Mouse (Mus musculus) megakaryocyte, adult 5-6 weeks (primary cell): Measurements from ENCODE around the gene Lama2. TPM values are rescaled to one million over a fixed set of nuclear protein-coding genes. Genes with fewer than 3 reads are reported as not detected.

Experiments
- ATAC-seq: 2 replicates; pipeline ENCODE4 v1.8.0; 2016; ENCODE audit warnings: mild to moderate bottlenecking, inconsistent platforms; ENCODE audit not compliant: poor library complexity, severe bottlenecking
- total RNA-seq, 2 experiments: library from RNA; stranded (forward) in 1 of 2; stranded (reverse) in 1 of 2; fragments of 153-499, 151-499 nt in 1 of 2; fragments of 221-1000, 200-1000 nt in 1 of 2; gene quantifications; 2 replicates each; pipeline versions ENCODE4 v1.2.3 to v1.2.4; 2015 to 2017

Gene Lama2
- total RNA-seq (2015) (0.20 TPM in 1 of 2 replicates, not detected in the other), total RNA-seq (2017) (not detected in 2 replicates)

- ATAC-seq = no peak
Observed at GRCm38 (mm10) chr10:27619658-27620057, at the start of gene Lama2. Gene Lama2, minus strand, starts transcription at chr10:27619758.

DNA sequence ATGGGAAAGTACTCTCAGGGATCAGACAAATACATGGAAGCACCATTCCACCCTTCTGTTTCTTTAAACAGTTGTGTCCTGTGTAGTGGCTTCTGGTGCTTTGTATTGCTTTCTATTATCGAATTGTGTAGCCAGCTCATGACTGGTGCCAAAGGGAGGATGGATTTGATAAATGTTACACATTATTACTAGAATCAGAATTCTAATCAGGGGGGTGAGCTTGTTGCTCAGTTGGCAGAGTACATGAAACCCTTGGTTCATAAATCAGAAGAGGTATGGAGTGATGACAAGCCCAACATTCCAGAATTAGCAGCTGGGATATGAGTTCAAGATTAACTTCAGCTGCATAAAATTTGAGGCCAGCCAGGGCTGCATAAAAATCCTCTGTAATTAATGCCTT is 44.8 kb upstream of the Lama2 start:
- no peak for ATAC-seq

GRCm38 (mm10) chr10:27663396-27663795 is 43.8 kb upstream of the Lama2 start:
- ATAC-seq = no peak

DNA sequence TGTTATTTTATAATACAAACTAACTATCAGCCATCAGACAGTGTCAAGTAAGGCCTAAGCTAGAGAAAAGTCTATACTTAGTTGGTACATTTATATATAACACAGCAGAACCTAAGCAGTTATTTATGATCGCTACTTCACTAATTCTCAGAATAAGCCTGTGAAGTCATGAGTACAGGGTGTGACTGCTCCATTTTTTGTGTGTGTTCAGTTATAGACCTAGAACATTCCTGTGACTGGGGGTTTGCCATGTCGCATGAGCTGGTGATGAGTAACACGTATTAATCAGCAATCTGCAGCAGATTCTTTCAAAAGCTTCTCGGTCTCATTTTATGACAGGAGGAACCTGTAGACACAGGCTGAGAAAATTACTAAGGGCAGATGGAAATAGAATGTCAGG is 34.6 kb upstream of the Lama2 start:
- ATAC-seq = no peak

DNA sequence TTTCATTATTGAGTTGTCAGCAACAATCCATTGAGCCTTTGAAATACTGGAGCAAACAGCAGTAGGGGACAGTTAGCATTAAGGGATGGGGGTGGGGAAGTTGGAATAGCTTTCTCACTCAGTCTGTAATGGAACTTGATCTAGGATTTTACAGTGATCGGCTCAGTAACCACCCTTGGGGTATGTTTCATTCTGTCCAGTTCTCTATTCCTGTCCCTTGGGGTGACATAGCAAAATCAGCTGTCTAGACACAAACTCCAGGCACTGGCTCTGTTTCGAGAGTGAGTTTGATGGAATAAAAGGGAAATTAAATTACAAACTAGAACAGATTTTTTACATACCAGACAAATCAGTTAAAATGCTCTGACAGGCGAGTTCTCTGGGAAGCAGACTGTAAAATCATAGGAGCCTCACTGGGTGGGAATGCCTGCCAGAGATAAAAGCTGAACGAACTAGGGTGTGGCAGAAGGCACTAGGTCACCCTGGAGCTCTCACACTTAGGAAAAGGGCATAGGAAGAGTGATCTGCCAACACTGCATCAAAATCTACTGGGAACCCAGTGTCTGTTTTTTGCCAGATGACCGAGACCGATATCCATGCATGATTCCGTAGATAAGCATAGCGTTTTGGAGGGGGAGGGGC is 33.3 kb upstream of the Lama2 start:
- no peak for ATAC-seq

DNA sequence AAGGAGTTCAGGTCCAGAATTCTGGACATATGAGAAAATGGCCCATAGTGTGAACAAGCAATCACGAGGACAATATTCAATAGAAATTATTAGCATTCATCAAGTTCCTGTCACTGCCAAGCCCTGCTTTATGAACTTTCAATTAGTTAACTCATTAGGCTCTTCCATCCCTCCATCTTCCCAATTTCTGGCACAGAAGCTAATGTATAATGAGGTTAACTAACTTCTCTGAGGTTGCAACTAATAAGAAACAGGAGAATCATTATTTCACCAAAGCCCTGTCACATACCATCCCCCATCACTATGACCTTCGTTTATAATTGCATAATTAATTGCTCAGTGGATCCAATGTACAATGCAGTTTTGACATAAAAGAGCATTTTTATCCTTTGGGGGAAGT is 16.2 kb upstream of the Lama2 start:
- no peak for ATAC-seq

GRCm38 (mm10) chr10:27631002-27631401 is 11.4 kb upstream of the Lama2 start:
- no peak for ATAC-seq

GRCm38 (mm10) chr10:27621697-27622449 is 2.3 kb upstream of the Lama2 start:
- ATAC-seq = no peak

DNA sequence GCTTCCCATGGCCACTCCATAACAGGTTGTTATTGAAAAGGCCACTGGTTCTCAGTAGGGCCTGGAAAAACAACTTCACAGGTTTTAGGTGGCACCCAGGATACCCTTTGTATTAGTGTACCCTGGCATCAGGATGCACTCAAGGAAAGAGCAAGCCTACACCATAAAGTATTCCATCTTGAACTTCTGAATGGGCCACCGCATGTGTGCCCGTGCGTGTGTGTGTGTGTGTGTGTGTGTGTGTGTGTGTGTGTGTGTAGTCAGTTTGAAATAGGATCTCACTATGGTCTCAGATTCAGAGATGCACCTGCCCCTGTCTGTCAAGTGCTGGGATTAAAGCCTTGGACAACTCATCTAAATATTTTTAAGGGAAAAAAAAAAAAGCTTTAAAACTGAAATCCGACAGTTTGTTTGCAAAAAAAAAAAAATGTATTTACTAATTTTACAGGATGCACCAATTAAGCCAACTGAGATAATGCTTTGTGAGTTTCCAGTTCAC is 2.0 kb downstream of the Lama2 start:
- ATAC-seq = no peak

DNA sequence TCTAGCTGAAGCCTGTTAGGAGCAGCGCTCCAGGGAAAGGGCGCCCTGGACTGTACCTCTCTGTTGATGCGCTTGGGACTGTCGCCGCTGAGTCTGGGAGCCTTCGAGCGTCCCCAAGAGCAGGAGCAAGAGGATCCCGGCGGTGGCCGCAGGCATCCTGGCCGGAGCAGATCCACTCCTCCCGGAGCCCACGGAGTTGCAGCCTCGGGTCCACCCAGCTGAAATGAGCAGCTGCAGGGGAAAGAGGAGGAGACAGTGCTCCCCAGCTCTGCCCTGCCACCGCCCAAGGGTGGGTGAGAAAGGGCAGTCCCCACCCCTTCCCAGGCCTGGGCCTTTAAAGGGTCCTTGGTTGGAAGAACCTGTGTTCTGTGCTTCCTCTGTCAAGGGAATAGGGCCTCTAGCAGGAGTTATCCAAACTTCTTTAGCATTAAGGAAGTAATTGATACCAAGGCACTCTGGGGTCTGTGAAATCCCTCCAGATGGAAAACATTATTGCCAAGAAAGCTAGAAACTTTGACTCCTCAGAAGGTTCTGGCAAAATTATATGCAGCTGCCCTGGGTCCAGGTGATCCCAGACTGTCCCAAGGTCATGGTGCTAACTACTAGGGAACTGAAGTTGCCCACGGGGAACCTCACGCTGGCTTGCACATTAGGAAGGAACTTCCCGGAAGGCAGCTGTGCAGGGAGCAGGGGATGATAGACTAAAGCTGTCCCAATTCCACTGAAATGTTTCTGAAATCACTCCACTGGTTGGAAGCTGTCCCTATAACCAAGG is 2.7 kb downstream of the Lama2 start:
- ATAC-seq = no peak

- ATAC-seq = no peak
Observed at GRCm38 (mm10) chr10:27595675-27596074, 23.9 kb downstream of the Lama2 start.

DNA sequence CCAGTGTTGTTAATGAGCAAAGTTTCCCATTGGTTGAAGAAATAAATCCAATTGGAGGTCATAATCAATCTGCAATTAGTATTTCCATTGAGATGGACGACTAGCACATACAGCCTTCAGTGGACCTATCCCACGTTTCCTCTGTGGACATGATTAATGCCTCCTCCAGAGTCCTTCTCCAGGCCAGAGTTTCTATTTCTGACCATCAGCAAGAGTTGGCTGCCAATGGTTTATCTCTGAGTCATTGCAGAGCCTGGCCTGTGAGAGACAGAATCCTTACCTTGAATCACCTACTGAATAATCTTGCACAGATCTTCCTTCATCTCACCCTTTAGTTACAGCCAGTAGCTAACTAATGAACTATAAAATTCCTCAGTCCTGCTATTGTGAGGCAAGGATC is 86.3 kb downstream of the Lama2 start:
- no peak for ATAC-seq

GRCm38 (mm10) chr10:27508847-27509459 is 110.6 kb downstream of the Lama2 start:
- ATAC-seq = no peak

GRCm38 (mm10) chr10:27500863-27501262 is 118.7 kb downstream of the Lama2 start:
- no peak for ATAC-seq

DNA sequence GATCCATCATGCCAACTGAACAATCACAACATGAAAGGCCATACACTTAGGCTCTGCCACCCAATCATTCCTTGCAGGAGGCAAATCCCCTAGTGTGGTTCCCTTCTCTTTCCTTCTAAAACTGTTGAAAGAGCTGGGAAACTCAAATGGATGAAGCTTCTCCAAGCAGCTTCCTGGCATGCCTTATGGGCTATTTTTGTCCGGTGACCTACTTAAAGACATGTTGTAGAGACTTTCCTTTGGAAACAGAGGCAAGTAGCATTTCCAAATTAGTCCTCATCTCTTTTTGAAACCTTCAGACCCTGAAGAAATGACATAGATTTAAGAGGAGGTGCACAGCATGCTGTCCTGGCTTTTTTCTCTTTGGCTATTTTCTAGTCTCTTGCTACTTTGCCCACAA is 131.1 kb downstream of the Lama2 start:
- ATAC-seq = no peak

GRCm38 (mm10) chr10:27484041-27484440 is 135.5 kb downstream of the Lama2 start:
- no peak for ATAC-seq

DNA sequence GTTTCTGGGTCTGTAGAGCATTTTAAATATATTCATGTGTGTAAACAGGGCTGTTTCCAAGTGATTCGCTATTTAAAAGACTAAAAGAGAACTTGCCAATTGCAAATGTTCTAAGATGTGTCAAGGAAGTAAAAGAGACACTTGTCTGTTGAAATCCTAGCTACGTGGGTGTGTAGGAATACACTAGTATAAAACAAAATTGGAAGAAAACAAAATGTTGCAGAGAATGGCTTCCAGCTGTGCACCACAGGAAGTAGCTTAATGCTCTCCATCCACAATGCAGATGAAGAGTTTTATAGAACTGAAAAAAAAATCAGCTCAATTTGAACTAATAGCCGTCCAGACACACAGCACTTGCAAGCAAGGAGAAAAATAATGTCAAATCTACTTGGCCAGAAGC is 144.0 kb downstream of the Lama2 start:
- ATAC-seq = no peak

GRCm38 (mm10) chr10:27468274-27468673 is 151.3 kb downstream of the Lama2 start:
- no peak for ATAC-seq

- no peak for ATAC-seq
Observed at GRCm38 (mm10) chr10:27413583-27414465, 205.7 kb downstream of the Lama2 start.

DNA sequence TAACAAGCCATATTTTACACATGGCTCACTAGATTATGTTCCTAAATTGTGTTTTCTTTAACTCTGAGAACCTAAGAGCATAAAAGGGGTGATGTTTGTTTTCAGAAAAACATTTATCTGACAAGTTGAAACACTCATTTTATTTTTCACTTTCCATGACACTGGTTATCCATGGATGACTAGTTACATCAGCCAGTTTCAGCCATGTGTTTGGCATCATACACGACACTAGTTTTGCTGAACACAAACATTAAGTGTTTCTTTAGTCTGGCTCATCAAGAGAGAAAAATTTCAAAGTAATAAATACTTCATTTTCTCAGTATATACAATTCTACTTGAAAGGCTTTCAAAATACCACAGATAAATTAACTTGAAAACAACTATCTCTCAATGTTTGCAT is 228.8 kb downstream of the Lama2 start:
- no peak for ATAC-seq
